11 mouse cellular contexts compared by ENCODE assay signal in the genomic region with DNA sequence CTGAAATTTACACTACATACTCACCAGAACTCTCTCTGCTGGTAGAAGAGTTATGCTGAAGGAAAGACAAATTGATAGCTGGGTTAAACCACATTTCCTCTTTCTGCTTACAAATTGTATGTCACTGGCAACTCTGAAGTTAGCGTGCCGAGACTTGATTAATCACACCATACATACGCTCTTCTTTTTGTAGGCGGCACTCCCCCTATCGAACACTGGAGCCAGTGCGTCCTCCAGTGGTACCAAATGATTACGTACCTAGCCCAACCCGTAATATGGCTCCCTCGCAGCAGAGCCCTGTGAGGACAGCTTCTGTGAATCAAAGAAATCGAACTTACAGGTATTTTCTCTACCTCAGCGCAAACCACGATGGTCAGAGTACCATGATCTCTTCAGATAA. TPM values are rescaled to one million over a fixed set of nuclear protein-coding genes. Genes with fewer than 3 reads are reported as not detected.
DNase-seq lines count a peak whose midpoint lies in the region; ATAC-seq and TF ChIP-seq lines count a peak whose summit lies in the region.
"Had no signal": no experiment of that assay in that cellular context is flagged by ENCODE, and none has a peak within 500 bp of the region (broad histone marks: within the 10 kb centered on the region; RNA-seq: fewer than 3 reads in every experiment).

No protein-coding gene starts in this region.

- ATAC-seq in Patski = no peak
- ATAC-seq in liver, embryonic 14.5 days (ENCODE audit: insufficient read depth) = no peak
- ATAC-seq in forebrain, embryonic 16.5 days = no peak

- no peaks in the 10 kb centered on the region for H3K27me3 ChIP-seq in Patski
- H3K27me3 ChIP-seq in liver, embryonic 14.5 days (ENCODE audit: control insufficient read depth, insufficient read depth, low read length) = no peaks in the 10 kb centered on the region
- no peaks in the 10 kb centered on the region for H3K27me3 ChIP-seq in forebrain, embryonic 16.5 days (replicated peaks; ENCODE audit: control insufficient read depth, insufficient read depth, low read length)
- H3K27me3 ChIP-seq: lung, embryonic 15.5 days; stomach, embryonic 15.5 days had no signal

- no peak overlapping the region for H3K27ac ChIP-seq in layer of hippocampus, adult 2 months
- H3K27ac ChIP-seq in liver, embryonic 14.5 days = no peak overlapping the region
- no peak overlapping the region for H3K27ac ChIP-seq in forebrain, embryonic 16.5 days (ENCODE audit: low read length)
- H3K27ac ChIP-seq: heart, embryonic 10.5 days; lung, embryonic 15.5 days; stomach, embryonic 15.5 days had no signal

- TF ChIP-seq CTCF in layer of hippocampus, adult 2 months (conservative IDR thresholded peaks at IDR 0.05) = peak; percentile 60
- TF ChIP-seq CTCF in Patski (IDR thresholded peaks at IDR 0.05) = peak; percentile 17
- peak; percentile 61 for TF ChIP-seq CTCF in liver, embryonic 14.5 days (IDR thresholded peaks at IDR 0.05; ENCODE audit: low read depth)

- H3K36me3 ChIP-seq in liver, embryonic 14.5 days (replicated peaks; ENCODE audit: control insufficient read depth, insufficient read depth, low read depth) = peaks cover 2% of the 10 kb centered on the region; the same call in 1 of the 2 replicates
- H3K36me3 ChIP-seq in forebrain, embryonic 16.5 days (ENCODE audit: control insufficient read depth, insufficient read depth) = peaks cover 3% of the 10 kb centered on the region

- no peak overlapping the region for H3K9ac ChIP-seq in liver, embryonic 14.5 days (replicated peaks)
- H3K9ac ChIP-seq in forebrain, embryonic 16.5 days (replicated peaks; ENCODE audit: low read depth, low read length) = no peak overlapping the region
- H3K9ac ChIP-seq: lung, embryonic 15.5 days; stomach, embryonic 15.5 days had no signal

- H3K4me1 ChIP-seq in liver, embryonic 14.5 days (replicated peaks; ENCODE audit: control insufficient read depth in 2 of 2, insufficient read depth in 2 of 2, low read length in 1 of 2) = peaks cover 0 to 4% of the 10 kb centered on the region in 2 experiments; a peak in 1 of 4 replicates
- H3K4me1 ChIP-seq in forebrain, embryonic 16.5 days (replicated peaks; ENCODE audit: control insufficient read depth, insufficient read depth, low read length) = no peaks in the 10 kb centered on the region
- H3K4me1 ChIP-seq: heart, embryonic 10.5 days; lung, embryonic 15.5 days; stomach, embryonic 15.5 days had no signal

- no peak for DNase-seq in layer of hippocampus, adult 2 months (ENCODE audit: low spot score in 2 of 2)
- no peak for DNase-seq in layer of hippocampus, postnatal 25 days (ENCODE audit: extremely low spot score in 1 of 2, low spot score in 1 of 2)
- DNase-seq in Patski (ENCODE audit: low read depth, low spot score) = no peak
- DNase-seq in liver, embryonic 14.5 days (ENCODE audit: low read depth in 3 of 3, low spot score in 3 of 3) = peak in 1 of 3 experiments; percentile 9
- DNase-seq in spleen, postnatal 36 days (ENCODE audit: low spot score in 2 of 2) = peak; percentile 17 to 18
- DNase-seq in ovary, postnatal 36 days (ENCODE audit: low spot score) = no peak
- no peak for DNase-seq in adrenal gland, adult 8-10 months

- no peak overlapping the region for H3K4me3 ChIP-seq in layer of hippocampus, adult 2 months
- no peak overlapping the region for H3K4me3 ChIP-seq in liver, embryonic 14.5 days (ENCODE audit: insufficient read depth in 1 of 2, low read depth in 2 of 2, low read length in 2 of 2)
- no peak overlapping the region for H3K4me3 ChIP-seq in forebrain, embryonic 16.5 days (replicated peaks; ENCODE audit: low read length)
- H3K4me3 ChIP-seq: heart, embryonic 10.5 days; lung, embryonic 15.5 days; stomach, embryonic 15.5 days had no signal

- POLR2A ChIA-PET in Patski (lab: Charles Lee) = no interaction called here

- H3K4me2 ChIP-seq in liver, embryonic 14.5 days (ENCODE audit: low read depth) = no peak overlapping the region
- H3K4me2 ChIP-seq in forebrain, embryonic 16.5 days (ENCODE audit: low read length) = no peak overlapping the region
- H3K4me2 ChIP-seq: lung, embryonic 15.5 days; stomach, embryonic 15.5 days had no signal

- 27% methylated on average over 12 of the region's 12 CpGs for WGBS in liver, embryonic 14.5 days (ENCODE audit: insufficient replicate concordance)
- 89% methylated on average over 12 of the region's 12 CpGs for WGBS in forebrain, embryonic 16.5 days

- in situ Hi-C loops in Patski (cut with MboI; ENCODE audit: low pct_unique_long_range_greater_than_20kb) = no loop called here

- no peaks in the 10 kb centered on the region for H3K9me3 ChIP-seq in liver, embryonic 14.5 days (ENCODE audit: control insufficient read depth, low read length)
- no peaks in the 10 kb centered on the region for H3K9me3 ChIP-seq in forebrain, embryonic 16.5 days (ENCODE audit: control insufficient read depth, low read length)
- H3K9me3 ChIP-seq: heart, embryonic 10.5 days; lung, embryonic 15.5 days; stomach, embryonic 15.5 days had no signal

- TF ChIP-seq EP300 in liver, embryonic 14.5 days (IDR thresholded peaks at IDR 0.05; ENCODE audit: low read depth) = no peak

- CTCF ChIA-PET in Patski (lab: Charles Lee) = interaction anchor here (0.7 to 1.2 kb wide), 2 partner anchors 24 to 511 kb away, joined by 3 read pairs; no protein-coding TSS in a partner anchor

RNA-seq across cellular contexts. Expression of gene Abi2, which starts 37.6 kb away (rescaled TPM):
- 100 to 1,000 TPM; 367 to 372 TPM for total RNA-seq in layer of hippocampus, adult 2 months (2021)
- total RNA-seq in layer of hippocampus, postnatal 25 days (2021) = 100 to 1,000 TPM; 352 to 377 TPM
- polyA plus RNA-seq in Patski (2021) = 18.3 TPM
- 1.6 and 1.9 TPM in 2 replicates for polyA plus RNA-seq in liver, embryonic 14.5 days (2012; rRNA removed)
- 3.0 and 3.3 TPM in 2 replicates for polyA plus RNA-seq in liver, embryonic 14.5 days (2014; fragmentation: Nextera tagmentation; extraction: Ambion mirVana)
- polyA plus RNA-seq in forebrain, embryonic 16.5 days (2015; fragmentation: Nextera tagmentation; extraction: Ambion mirVana) = 74.9 and 83.2 TPM in 2 replicates
- 10 to 100 TPM; 28.5 to 49.7 (median 42.4) TPM for total RNA-seq in adrenal gland, adult 8-10 months (2022)

Comparison
In these comparisons a context has a peak if more than half of its experiments do, and no peak if none do; other contexts are left out.
1. DNase-seq: peak in spleen, postnatal 36 days (2 of 2); none in layer of hippocampus, adult 2 months (0 of 2), layer of hippocampus, postnatal 25 days (0 of 2), Patski (single experiment), ovary, postnatal 36 days (single experiment) and adrenal gland, adult 8-10 months (single experiment).
2. RNA of gene Abi2, which starts 37.6 kb away (total RNA-seq): 352 to 377 TPM in layer of hippocampus, postnatal 25 days and 367 to 372 TPM in layer of hippocampus, adult 2 months; 28.5 to 49.7 TPM in adrenal gland, adult 8-10 months; every median in the first group is over 4 times any median in the second.
3. Peak in every context shown above with its lines, with median percentiles within 50 percentile points of each other: CTCF ChIP-seq.